In the genomic region with DNA sequence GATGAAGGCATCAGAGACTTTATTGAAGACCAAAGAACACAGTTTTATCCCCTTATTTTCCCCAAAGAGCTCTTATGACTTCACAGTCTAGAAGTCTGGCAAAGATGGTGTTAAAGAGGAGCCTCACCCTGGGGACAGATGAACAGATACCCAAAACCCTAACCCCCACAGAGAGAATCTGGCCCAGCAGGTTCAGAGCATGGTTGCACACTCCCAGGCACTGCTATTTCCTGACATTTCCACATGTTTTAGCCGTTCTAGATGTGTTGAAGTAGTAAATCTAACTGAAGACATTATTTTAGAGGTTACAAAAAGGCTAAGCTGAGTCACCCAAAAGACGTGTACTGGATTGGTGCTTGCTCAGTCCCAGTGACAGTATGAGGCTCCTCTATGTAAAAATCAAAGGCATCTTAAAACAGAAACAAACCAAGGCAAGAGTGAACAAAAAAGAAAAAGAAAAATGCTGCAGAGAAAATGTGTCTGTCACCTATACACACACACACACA, we compare ENCODE assay signal across 16 mouse cellular contexts.
"Had no signal": no experiment of that assay in that cellular context is flagged by ENCODE, and none has a peak within 500 bp of the region (broad histone marks: within the 10 kb centered on the region; RNA-seq: fewer than 3 reads in every experiment).

No protein-coding gene starts in this region.

- ATAC-seq: midbrain, embryonic 15.5 days had no signal

- H3K4me3 ChIP-seq: limb, embryonic 12.5 days; liver, embryonic 13.5 days; midbrain, embryonic 15.5 days; neural tube, embryonic 12.5 days; neural tube, embryonic 15.5 days had no signal

- DNase-seq: kidney, adult 18-20 months; kidney, adult 9 months; kidney, postnatal 4 days; liver, embryonic 13.5 days; lung, adult 2 months; lung, postnatal 14 days; lung, postnatal 4 days; right cerebral cortex, adult 18-20 months; right cerebral cortex, postnatal 14 days; right cerebral cortex, postnatal 4 days; thymus, postnatal 25 days had no signal

- H3K27ac ChIP-seq: limb, embryonic 12.5 days; liver, embryonic 13.5 days; midbrain, embryonic 15.5 days; neural tube, embryonic 12.5 days; neural tube, embryonic 15.5 days; stomach, postnatal 0 days had no signal

- H3K4me1 ChIP-seq: limb, embryonic 12.5 days; liver, embryonic 13.5 days; midbrain, embryonic 15.5 days; neural tube, embryonic 12.5 days; neural tube, embryonic 15.5 days had no signal

- H3K36me3 ChIP-seq: limb, embryonic 12.5 days; liver, embryonic 13.5 days; midbrain, embryonic 15.5 days; neural tube, embryonic 12.5 days; neural tube, embryonic 15.5 days had no signal

- H3K27me3 ChIP-seq: limb, embryonic 12.5 days; liver, embryonic 13.5 days; midbrain, embryonic 15.5 days; neural tube, embryonic 12.5 days; neural tube, embryonic 15.5 days had no signal
